11 mouse cellular contexts compared by ENCODE assay signal in genomic region chr14:15884641-15885340, GRCm38 (mm10).
"Had no signal": no experiment of that assay in that cellular context is flagged by ENCODE, and none has a peak within 500 bp of the region (broad histone marks: within the 10 kb centered on the region; RNA-seq: fewer than 3 reads in every experiment).

No protein-coding gene starts in this region.

- H3K4me3 ChIP-seq: limb, embryonic 13.5 days; midbrain, embryonic 13.5 days; myocyte; neural tube, embryonic 15.5 days had no signal

- ATAC-seq: midbrain, embryonic 13.5 days had no signal

- H3K27ac ChIP-seq: limb, embryonic 13.5 days; liver, embryonic 14.5 days; midbrain, embryonic 13.5 days; neural tube, embryonic 15.5 days; stomach, postnatal 0 days had no signal

- DNase-seq: kidney, postnatal 14 days; left cerebral cortex, postnatal 4 days; lung, adult 18-20 months; right cerebral cortex, adult 18-20 months; thymus, postnatal 14 days had no signal

- H3K4me2 ChIP-seq: limb, embryonic 13.5 days; midbrain, embryonic 13.5 days; neural tube, embryonic 15.5 days had no signal

- H3K9me3 ChIP-seq: limb, embryonic 13.5 days; midbrain, embryonic 13.5 days; neural tube, embryonic 15.5 days had no signal

- H3K4me1 ChIP-seq: limb, embryonic 13.5 days; midbrain, embryonic 13.5 days; neural tube, embryonic 15.5 days had no signal

- H3K27me3 ChIP-seq: limb, embryonic 13.5 days; midbrain, embryonic 13.5 days; neural tube, embryonic 15.5 days had no signal

- H3K36me3 ChIP-seq: limb, embryonic 13.5 days; midbrain, embryonic 13.5 days; neural tube, embryonic 15.5 days had no signal

- H3K9ac ChIP-seq: limb, embryonic 13.5 days; liver, embryonic 14.5 days; midbrain, embryonic 13.5 days; neural tube, embryonic 15.5 days had no signal
